Mouse (Mus musculus): ENCODE measurements at regions not wholly inside any gene's neighbourhood (a gene's known extent, or its start where the extent isn't known, plus 50 kb on each side); places are given as distances from the start of the nearest gene placed in this dataset.
A peak's percentile ranks its signal among the peaks of the same experiment; 100 is the strongest.

DNA sequence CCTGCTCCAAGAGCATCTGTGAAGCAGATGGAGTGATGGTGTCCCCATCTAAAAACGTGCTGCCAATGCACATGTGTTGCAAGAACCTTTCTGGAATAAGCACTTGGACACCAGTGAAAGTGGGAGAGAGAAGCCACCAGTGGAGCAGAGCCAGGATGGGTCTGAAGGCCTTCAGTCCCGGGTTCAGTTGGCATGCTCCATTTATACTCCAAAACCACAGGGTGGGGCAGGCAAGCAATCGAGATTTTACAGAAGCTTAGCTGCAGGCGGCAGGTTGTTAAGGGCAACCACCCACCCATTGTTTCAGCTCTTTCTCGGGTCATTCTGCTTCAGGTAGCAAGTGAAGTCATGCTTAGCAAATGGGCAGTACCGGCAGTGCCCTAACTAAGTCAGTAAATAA is 51.8 kb upstream of the Sv2b start:
- H3K4me1 ChIP-seq (ENCODE audit: control insufficient read depth, insufficient read depth, low read length), result no peaks in the 10 kb centered on the region
- H3K4me3 ChIP-seq (ENCODE audit: insufficient read depth, low read length), result no peak overlapping the region
- TF ChIP-seq CTCF (IDR thresholded peaks at IDR 0.05; ENCODE audit: extremely low read depth, insufficient read depth, low read length) (no peak), POLR2A (IDR thresholded peaks at IDR 0.05; ENCODE audit: extremely low read depth, insufficient read depth, low read length) (no peak)
- H3K27ac ChIP-seq (ENCODE audit: insufficient read depth, low read length), result no peak overlapping the region

DNA sequence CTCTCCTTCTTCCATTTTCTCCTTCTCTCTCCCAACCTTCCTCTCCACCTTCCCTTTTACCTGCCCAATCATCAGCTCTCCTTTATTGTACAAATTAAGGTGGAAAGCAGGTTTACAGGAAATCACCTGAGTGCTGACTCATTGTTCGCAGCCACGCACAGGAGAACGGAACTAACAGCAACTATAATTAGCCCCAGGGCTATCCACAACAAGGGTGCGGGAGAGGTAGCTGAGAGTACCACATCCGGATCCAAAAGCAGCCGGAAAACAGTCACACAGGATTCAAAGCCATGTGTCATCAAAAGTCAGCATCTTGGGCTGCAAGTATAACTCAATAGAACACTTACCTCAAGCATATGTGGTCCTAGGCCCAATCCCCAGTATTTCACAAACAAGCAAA is 53.5 kb upstream of the Sv2b start:
- Histone ChIP-seq H3K27ac (ENCODE audit: insufficient read depth, low read length) (no peak overlapping the region), H3K4me1 (ENCODE audit: control insufficient read depth, insufficient read depth, low read length) (no peaks in the 10 kb centered on the region), H3K4me3 (ENCODE audit: insufficient read depth, low read length) (no peak overlapping the region)
- TF ChIP-seq CTCF (IDR thresholded peaks at IDR 0.05; ENCODE audit: extremely low read depth, insufficient read depth, low read length) (no peak), POLR2A (IDR thresholded peaks at IDR 0.05; ENCODE audit: extremely low read depth, insufficient read depth, low read length) (no peak)

DNA sequence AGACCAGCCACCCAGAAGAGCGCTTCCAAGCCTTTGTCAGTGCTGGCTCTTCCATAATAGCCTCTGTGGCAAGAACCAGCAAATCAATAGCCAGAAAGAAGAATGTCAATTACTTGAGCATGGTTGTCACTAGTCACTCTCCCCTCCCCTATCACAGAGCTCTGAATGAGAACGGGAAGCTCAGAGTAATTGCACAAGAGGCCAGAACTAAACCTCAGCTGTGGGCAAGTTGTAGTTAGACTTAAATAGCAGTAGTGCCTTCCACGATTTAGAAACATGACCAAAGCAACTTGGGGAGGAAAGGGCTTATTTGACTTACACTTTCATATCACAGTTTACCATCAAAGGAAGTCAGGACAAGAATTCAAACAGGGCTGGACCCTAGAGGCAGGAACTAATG is 56.4 kb upstream of the Sv2b start:
- Histone ChIP-seq H3K27ac (ENCODE audit: insufficient read depth, low read length) (no peak overlapping the region), H3K4me1 (ENCODE audit: control insufficient read depth, insufficient read depth, low read length) (no peaks in the 10 kb centered on the region), H3K4me3 (ENCODE audit: insufficient read depth, low read length) (no peak overlapping the region)
- TF ChIP-seq CTCF (IDR thresholded peaks at IDR 0.05; ENCODE audit: extremely low read depth, insufficient read depth, low read length), result no peak
- no peak for TF ChIP-seq POLR2A (IDR thresholded peaks at IDR 0.05; ENCODE audit: extremely low read depth, insufficient read depth, low read length)

DNA sequence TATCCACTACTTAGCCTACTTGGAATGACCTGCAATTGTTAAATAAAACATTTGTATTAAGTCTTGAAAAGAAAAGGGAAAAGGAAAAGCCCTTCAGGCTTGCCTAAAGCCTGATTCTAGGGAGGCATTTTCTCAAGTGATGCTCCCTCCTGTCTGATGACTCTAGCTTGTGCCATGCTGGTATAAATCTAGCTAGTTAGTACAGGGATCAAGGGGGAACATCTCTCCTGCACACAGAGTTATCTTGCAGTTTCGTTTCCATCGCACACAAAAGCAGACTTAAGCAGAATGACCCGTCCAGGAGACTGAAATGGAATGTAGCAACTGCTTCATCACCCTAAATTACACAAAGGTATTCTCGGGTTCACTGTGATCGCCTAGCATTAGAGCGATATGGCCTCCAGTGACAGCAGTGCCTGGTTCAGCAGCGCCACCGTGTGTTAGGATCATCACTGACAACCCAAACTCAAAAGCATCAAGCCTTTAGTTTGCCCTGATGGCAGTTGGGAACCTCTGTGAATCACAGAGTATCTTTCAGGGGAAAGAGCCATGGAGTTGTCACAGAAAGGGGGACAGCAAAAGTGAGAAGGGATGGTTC is 57.3 kb upstream of the Sv2b start:
- TF ChIP-seq CTCF (IDR thresholded peaks at IDR 0.05; ENCODE audit: extremely low read depth, insufficient read depth, low read length) (peak; percentile 99), POLR2A (IDR thresholded peaks at IDR 0.05; ENCODE audit: extremely low read depth, insufficient read depth, low read length) (no peak)
- H3K4me3 ChIP-seq (ENCODE audit: insufficient read depth, low read length), result no peak overlapping the region
- H3K27ac ChIP-seq (ENCODE audit: insufficient read depth, low read length), result no peak overlapping the region
- no peaks in the 10 kb centered on the region for H3K4me1 ChIP-seq (ENCODE audit: control insufficient read depth, insufficient read depth, low read length)

DNA sequence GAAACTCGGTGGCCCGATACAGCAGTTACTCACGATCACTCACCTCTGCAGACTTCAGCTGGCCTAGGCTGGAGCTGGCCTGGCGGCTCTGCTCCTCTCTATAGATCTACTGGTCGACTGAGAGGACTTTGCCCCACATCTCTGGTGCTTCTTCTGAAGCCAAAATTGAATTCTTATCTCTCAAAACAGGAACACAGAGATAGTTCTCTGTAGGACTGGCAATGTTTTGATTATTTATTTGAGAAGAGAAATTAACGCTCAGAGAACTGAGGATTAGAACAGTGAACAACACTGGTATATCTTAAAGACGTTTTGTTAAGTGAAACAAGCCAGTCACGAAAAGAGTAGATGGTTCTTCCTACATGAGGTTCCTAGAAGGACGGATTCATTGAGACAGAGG is 59.3 kb upstream of the Sv2b start:
- Histone ChIP-seq H3K4me1 (ENCODE audit: control insufficient read depth, insufficient read depth, low read length) (no peaks in the 10 kb centered on the region), H3K27ac (ENCODE audit: insufficient read depth, low read length) (no peak overlapping the region), H3K4me3 (ENCODE audit: insufficient read depth, low read length) (no peak overlapping the region)
- TF ChIP-seq CTCF (IDR thresholded peaks at IDR 0.05; ENCODE audit: extremely low read depth, insufficient read depth, low read length) (no peak), POLR2A (IDR thresholded peaks at IDR 0.05; ENCODE audit: extremely low read depth, insufficient read depth, low read length) (no peak)

DNA sequence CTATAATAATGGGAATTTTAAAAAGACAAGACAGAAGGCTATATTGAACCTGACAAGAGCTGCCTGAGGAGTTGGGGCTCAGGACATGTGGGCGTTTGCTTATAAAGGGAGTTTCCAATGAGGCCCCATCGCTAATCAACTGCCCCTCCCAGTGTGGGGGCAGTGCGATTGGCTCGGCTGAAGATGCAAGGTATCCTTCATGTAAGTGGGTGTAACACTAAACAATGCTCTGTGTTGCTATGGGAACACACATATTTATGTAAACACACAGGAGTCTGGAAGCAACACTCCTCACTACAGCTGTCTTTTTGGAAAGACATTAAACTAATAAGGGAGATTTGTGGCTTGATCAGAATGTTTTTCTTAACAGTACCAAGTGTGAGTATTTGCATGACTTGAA is 60.3 kb upstream of the Sv2b start:
- TF ChIP-seq POLR2A (IDR thresholded peaks at IDR 0.05; ENCODE audit: extremely low read depth, insufficient read depth, low read length), result no peak
- no peak overlapping the region for H3K27ac ChIP-seq (ENCODE audit: insufficient read depth, low read length)
- H3K4me1 ChIP-seq (ENCODE audit: control insufficient read depth, insufficient read depth, low read length), result no peaks in the 10 kb centered on the region
- no peak overlapping the region for H3K4me3 ChIP-seq (ENCODE audit: insufficient read depth, low read length)

DNA sequence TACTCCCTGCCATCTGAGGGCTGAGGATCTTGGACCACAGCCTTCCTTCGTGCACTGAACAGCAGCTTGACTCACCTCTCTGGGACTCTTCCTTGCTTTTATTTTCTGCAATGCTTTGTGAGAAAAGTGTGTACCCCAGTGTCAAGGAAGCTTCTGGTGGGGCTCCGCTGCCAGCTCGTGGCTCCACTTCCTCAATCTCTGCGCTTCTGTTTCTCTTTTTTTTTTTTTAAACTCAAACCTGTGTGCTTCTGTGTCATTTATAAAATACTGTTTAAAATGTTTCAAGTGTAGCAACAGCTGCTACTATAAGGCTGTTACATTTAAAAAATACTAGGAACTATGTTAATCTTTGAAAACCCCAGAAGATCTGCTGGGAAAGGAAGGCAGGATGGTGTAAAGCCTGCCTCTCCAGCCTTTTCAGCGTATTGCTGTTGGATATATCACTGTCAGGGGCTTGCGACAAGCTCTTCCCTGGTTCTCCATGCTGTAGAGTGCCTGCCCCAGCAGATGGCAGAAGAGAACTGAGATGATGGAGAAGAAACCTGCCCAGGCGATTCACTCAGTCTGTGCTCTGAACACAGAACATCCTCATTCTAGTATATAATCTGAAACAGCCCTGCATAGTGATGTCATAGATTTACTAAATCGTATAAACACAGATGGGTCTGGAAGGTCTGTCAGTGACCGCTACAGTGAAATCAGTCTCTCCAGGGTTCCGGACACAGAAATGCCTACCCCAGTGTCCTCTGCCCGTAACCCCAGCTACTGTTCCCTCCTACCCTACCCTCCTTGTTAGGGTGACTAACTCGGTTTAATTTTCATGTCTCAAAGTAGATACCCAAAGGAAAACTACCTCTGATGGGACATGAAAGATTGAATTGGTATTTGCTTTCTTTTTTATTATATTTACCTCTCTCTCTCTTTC is 61.8 kb upstream of the Sv2b start:
- H3K4me3 ChIP-seq (ENCODE audit: insufficient read depth, low read length), result no peak overlapping the region
- H3K27ac ChIP-seq (ENCODE audit: insufficient read depth, low read length), result no peak overlapping the region
- TF ChIP-seq CTCF (IDR thresholded peaks at IDR 0.05; ENCODE audit: extremely low read depth, insufficient read depth, low read length), result peak; percentile 89
- TF ChIP-seq POLR2A (IDR thresholded peaks at IDR 0.05; ENCODE audit: extremely low read depth, insufficient read depth, low read length), result no peak
- H3K4me1 ChIP-seq (ENCODE audit: control insufficient read depth, insufficient read depth, low read length), result no peaks in the 10 kb centered on the region

DNA sequence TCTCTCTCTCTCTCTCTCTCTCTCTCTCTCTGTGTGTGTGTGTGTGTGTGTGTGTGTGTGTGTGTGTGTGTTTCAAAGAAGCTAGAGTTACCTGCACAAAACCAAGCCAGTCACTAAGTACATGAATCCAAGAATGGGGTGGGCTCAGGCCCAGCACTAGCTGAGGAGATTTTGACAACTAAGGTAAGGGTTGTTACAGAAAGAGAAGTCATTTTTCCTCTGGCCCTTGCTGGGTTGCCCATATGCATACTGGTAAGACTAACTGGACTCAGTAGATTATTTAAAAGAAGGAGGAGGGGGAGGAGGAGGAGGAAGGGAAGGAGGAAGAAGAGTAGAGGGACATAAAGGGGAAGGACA is 62.4 kb upstream of the Sv2b start:
- H3K4me1 ChIP-seq (ENCODE audit: control insufficient read depth, insufficient read depth, low read length), result no peaks in the 10 kb centered on the region
- H3K4me3 ChIP-seq (ENCODE audit: insufficient read depth, low read length), result no peak overlapping the region
- no peak overlapping the region for H3K27ac ChIP-seq (ENCODE audit: insufficient read depth, low read length)
- no peak for TF ChIP-seq CTCF (IDR thresholded peaks at IDR 0.05; ENCODE audit: extremely low read depth, insufficient read depth, low read length)
- no peak for TF ChIP-seq POLR2A (IDR thresholded peaks at IDR 0.05; ENCODE audit: extremely low read depth, insufficient read depth, low read length)

DNA sequence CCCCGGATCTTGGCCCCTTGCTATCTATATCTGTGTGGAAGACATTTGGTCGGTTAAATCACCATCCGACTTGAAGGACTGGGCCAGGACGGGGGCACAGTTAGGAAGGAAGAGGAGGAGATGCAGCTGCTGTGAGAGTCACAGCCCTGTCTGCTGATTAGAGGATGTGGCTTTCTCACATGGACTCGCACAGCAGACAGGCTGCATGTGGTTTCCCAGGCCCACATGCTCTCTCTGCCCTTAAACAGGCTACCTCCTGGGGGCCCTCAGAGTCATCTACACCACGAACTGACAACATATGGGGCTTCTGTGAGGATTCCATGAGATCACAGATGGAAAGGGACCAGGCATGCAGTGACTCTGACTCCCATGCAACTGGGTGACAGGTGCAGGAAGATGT is 62.9 kb upstream of the Sv2b start:
- no peak overlapping the region for H3K27ac ChIP-seq (ENCODE audit: insufficient read depth, low read length)
- TF ChIP-seq CTCF (IDR thresholded peaks at IDR 0.05; ENCODE audit: extremely low read depth, insufficient read depth, low read length), result no peak
- no peak for TF ChIP-seq POLR2A (IDR thresholded peaks at IDR 0.05; ENCODE audit: extremely low read depth, insufficient read depth, low read length)
- no peak overlapping the region for H3K4me3 ChIP-seq (ENCODE audit: insufficient read depth, low read length)
- H3K4me1 ChIP-seq (ENCODE audit: control insufficient read depth, insufficient read depth, low read length), result no peaks in the 10 kb centered on the region

DNA sequence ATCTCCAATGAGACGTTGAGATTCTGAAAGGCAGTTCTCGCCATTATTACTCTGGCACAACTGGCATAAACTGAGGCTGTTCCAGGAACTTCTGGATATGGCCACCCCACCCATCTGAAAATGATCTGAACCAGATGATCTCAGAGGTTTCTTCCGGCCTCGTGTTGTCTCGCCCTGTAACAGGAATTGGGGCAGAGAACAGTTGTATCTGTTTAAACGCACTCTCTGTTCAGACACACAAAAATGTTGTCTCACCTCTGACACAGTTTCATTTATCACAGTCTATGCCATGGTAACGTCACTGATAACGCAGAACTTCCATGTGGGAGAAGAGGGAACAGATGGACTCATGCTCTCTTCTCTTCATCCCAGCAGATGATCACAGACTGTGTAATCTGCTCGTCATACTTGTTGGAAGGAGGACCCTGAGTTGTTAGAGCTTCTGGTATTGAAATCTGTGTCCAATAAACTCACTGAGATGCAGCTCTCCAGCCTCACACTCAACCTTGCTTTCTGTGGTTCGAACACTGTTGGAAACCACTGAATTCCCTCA is 63.9 kb upstream of the Sv2b start:
- TF ChIP-seq CTCF (IDR thresholded peaks at IDR 0.05; ENCODE audit: extremely low read depth, insufficient read depth, low read length) (no peak), POLR2A (IDR thresholded peaks at IDR 0.05; ENCODE audit: extremely low read depth, insufficient read depth, low read length) (no peak)
- H3K4me3 ChIP-seq (ENCODE audit: insufficient read depth, low read length), result no peak overlapping the region
- H3K27ac ChIP-seq (ENCODE audit: insufficient read depth, low read length), result no peak overlapping the region
- no peaks in the 10 kb centered on the region for H3K4me1 ChIP-seq (ENCODE audit: control insufficient read depth, insufficient read depth, low read length)
